Mouse (Mus musculus) layer of hippocampus, adult 18-20 months (tissue): ENCODE measurements around the gene E130309D02Rik. TPM values are rescaled to one million over a fixed set of nuclear protein-coding genes. Genes with fewer than 3 reads are reported as not detected.
A peak's percentile ranks its signal among the peaks of the same experiment; 100 is the strongest.

Source experiments
- DNase-seq, 2 experiments: peaks; one replicate each; pipeline ENCODE4 v3.0.0; 2022; ENCODE audit warnings: low spot score in 2 of 2
- total RNA-seq, 2 experiments: library from RNA; stranded (reverse); gene quantifications; 2 replicates each; pipeline ENCODE4 v1.2.3; 2021

Gene E130309D02Rik
- total RNA-seq, 2 experiments from 2014 or later: 26.3 to 26.5 TPM

- DNase-seq: peak; percentile 59 to 85
Measured at GRCm38 (mm10) chr5:143311886-143312285, 3.3 kb downstream of the E130309D02Rik start.

DNA sequence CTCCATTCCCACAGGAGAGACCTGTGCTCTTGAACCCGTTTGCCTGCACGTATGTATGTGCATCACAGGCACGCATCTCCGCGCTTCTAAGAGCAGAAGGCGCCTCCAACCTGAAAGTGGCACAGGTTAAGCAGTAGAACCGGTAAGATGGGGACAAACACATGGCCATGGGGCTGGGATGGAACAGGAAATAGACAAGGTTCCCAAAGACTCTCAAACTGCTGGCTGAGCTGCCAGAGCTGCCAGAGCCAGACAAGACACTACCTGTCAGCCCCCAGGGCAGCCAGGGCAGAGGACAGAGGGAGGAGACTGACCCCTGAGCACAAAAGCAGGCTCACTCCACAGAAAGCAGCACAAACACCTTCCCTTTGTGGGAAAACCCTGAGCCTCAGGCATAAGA is 5.2 kb downstream of the E130309D02Rik start:
- no peak for DNase-seq

- DNase-seq: no peak
Measured at GRCm38 (mm10) chr5:143308825-143309224, 6.3 kb downstream of the E130309D02Rik start.

DNA sequence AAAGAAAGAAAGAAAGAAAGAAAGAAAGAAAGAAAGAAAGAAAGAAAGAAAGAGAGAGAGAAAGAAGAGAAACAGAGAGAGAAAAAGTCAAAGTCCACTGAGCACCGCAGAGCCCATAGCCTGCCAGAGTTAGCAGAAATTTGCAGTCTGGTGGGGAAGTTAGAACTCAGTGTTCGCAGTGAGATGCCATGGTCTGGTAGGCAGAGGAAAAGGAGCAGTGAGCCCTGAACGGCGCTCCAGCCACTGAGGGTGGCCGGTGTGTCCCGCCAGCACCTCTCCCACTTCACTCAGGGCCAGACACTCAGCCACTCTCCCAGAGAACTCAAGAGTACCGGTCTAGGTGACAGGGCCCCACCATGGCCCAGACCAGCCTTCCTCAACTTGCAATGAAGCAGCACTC is 10.9 kb downstream of the E130309D02Rik start:
- no peak for DNase-seq

DNA sequence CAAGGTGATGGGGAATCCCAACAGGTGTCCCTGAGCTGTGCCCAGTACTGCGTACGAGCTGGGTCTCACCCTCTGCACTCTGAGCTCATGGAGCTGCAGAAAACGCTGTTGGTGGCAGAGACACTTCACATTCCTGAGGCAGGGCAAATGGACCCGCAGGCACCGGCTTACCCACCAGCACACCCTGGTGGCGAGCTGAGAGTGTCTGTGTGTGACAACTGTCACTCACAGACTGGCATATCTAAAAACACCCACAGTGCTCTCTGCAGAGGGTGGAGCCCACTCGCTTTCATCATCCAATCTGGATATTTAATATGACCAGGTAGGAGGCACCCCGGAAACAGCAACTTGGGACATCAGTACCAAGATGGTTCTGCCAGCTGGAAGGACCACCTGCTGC is 13.9 kb downstream of the E130309D02Rik start:
- DNase-seq: peak in 1 of 2 experiments; percentile 64

DNA sequence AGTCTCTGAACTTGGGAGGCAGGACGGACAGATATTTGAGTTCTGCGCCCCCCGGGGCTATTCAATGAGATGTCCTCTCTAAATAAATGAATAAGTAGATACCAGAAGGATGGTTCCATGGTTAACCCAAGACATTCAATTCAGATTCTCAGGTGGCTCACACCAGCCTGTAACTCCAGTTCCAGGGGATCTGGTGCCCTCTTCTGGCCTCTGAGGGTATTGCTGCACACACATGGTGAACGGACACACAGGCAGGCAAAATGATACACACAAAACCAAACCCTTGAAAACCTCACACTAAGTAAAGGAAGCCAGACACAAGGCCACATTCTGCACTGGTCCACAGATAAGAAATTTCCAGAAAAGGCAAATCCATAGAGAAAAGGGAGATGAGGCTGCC is 15.5 kb downstream of the E130309D02Rik start:
- DNase-seq: peak in 1 of 2 experiments; percentile 72

DNA sequence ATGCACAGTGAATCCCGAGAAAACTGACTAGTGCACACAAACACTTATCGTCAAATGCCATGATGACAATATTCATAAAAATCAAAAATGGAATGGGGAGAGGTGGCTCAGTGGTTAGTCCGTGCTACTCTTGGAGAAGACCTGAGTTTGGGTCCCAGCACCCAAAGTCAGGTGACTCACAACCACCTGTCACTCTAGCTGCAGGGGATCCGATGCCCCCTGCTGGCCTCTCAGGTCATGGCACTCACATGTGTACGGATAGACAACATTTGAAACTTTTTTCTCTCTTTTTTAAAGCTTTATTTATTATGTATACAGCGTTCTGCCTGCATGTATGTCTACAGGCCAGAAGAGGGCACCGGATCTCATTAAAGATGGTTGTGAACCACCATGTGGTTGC is 16.8 kb downstream of the E130309D02Rik start:
- DNase-seq: no peak

DNA sequence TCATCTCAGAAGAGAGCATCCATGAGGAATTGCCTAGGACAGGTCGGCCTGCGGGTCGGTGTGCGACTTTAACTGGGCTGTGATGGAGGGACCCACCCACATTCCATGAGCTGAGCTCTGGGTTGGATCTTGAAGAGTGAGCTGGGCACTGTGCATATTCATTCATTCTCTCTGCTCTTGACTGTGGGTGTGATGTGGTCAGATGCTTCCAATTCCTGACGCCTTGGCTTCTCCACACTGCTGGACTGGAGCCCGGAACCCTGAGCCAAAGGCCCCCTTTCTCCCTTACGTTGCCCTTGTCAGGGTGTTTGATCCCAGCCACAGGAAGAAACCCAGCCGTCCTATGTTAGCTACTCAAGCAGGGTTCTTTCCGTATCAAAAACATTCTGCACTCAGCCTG is 17.2 kb downstream of the E130309D02Rik start:
- DNase-seq: no peak

- no peak for DNase-seq
Measured at GRCm38 (mm10) chr5:143295330-143295729, 19.8 kb downstream of the E130309D02Rik start.

- DNase-seq: no peak
Measured at GRCm38 (mm10) chr5:143294862-143295261, 20.3 kb downstream of the E130309D02Rik start.

- no peak for DNase-seq
Measured at GRCm38 (mm10) chr5:143293404-143293803, 21.8 kb downstream of the E130309D02Rik start, which contains the start of gene Zfp853. TSS of gene Zfp853 (minus strand) at chr5:143293623.

GRCm38 (mm10) chr5:143292879-143293278 is 22.3 kb downstream of the E130309D02Rik start:
- no peak for DNase-seq

DNA sequence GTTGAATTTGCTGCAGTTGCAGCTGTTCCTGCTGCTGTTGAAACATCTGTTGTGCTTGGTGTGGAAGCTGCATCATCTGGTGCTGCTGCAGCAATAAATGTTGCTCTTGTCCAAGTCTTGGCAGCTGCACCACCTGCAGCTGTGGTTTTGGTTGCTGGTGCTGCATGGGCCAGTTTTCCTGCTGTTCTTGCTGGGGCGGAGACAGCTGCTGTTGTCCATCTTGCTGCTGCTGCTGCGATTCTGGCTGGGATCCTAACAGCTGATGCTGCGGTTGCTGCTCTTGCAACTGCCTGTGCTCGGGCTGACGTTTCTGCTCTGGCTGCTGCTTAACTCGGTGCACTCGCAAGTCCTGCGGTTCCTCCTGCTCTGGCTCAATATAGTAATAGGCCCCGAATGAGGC is 25.9 kb downstream of the E130309D02Rik start:
- no peak for DNase-seq

DNA sequence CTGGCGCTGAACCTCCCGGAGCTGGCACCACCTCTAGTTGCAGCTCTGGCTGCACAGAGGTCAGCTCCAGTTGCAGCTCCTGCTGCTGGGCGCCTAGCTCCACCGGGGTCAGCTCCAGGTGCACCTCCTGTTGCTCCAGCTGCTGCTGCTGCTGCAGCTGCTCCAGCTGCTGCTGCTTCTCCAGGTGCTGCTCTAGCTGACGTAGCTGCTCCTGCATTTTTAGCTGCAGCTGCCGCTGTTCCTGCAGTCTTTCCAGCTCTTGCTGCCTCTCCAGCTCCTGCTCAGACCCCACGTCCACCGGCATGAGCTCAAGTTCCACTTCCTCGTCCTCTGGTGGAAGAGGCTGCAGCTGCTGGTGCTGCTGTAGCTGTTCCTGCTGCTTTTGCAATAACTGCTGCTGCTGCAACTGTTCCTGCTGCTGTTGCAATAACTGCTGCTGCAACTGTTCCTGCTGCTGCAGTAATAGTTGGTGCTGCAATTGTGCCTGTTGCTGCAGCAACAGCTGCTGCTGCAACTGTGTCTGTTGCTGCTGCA is 26.7 kb downstream of the E130309D02Rik start:
- DNase-seq: no peak

DNA sequence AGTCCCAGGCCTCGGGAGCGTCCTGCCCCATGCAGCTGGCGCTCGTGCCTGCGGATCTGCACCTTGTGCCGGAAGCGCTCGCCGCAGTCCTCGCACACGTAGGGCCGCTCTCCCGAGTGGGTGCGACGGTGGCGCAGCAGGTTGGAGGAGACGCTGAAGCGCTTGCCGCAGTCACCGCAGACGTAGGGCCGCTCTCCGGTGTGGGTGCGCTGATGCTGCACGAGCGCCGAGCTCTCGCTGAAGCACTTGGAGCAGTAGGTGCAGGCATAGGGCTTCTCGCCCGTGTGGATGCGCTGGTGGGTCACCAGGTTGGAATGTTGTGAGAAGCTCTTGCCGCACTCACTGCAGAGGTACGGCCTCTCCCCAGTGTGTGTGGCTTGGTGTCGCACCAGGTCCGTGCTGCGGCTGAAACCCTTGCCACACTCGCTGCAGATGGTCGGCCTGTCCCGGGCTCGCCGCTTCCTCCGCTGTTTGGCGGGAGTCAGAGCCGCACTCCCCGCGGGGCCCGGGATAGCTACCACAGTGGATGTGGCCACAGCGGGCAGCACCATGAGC is 27.3 kb downstream of the E130309D02Rik start:
- no peak for DNase-seq

- no peak for DNase-seq
Measured at GRCm38 (mm10) chr5:143284762-143285161, 30.4 kb downstream of the E130309D02Rik start.

GRCm38 (mm10) chr5:143279247-143279646 is 35.9 kb downstream of the E130309D02Rik start:
- no peak for DNase-seq

DNA sequence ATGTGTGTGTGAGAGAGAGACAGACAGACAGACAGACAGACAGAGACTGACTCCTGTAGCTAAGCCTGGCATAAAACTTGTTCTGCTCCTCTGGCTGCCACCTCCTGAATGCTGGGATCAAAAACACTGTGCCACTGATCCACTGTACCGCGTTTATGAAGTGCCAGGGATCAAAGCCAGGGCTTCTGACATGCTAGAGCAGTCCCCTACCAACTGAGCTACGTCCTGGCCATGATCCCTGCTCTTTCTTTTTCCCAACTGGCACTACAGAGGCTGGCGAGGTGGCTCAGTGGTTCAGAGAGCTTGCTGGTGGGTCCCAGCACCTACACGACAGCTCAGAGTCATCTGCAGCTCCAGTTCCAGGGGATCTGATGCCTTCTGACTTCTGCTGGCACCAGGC is 39.4 kb downstream of the E130309D02Rik start:
- no peak for DNase-seq

- DNase-seq: no peak
Measured at GRCm38 (mm10) chr5:143272540-143273330, 42.4 kb downstream of the E130309D02Rik start.

GRCm38 (mm10) chr5:143272108-143272507 is 43.1 kb downstream of the E130309D02Rik start:
- DNase-seq: no peak

DNA sequence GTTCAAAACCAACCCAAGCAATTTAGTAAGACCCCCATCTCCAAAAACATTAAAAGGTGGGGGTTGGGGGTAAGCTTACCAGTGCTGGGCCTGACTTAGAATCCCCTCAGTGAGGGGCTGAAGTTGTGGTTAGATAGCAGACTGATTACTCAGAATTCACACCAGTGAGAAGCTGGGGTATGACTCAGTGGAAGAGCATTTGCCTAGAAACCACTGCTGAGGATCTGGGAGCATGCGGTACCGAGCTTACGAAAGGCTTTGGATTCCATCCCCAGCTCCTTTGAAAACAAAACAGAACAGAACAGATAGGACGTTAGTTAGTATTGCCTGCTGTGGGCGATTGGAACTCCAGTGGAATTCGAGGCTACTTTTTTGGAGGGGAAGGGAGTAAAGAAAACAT is 43.5 kb downstream of the E130309D02Rik start:
- DNase-seq: peak in 1 of 2 experiments; percentile 74

DNA sequence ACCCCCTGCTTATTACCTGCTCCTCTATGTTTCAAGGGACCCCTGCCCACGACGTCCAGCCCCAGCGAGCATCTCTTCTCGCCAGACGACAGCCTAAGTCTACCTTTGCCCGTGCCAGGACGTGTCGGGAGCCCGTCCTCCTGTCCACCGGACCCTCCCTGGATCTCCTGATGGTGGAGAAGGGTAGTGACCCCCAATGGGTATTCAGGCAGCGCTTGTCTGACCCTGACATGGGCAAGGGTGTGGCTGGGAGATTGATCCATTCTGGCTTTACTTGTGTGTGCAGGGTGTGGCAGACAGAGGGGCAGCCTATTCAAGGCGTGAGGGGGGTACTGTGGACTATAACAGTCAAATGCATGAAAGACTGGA is 45.0 kb downstream of the E130309D02Rik start:
- DNase-seq: no peak
